Mouse (Mus musculus) liver, adult (tissue): ENCODE measurements around the gene Myl4.
A peak's percentile ranks its signal among the peaks of the same experiment; 100 is the strongest.

ENCODE experiments used
- GATA4 ChIP-seq: IDR thresholded peaks from 2 replicates; pipeline ENCODE4 v1.6.1; 2014; ENCODE audit warnings: mild to moderate bottlenecking, low read length; ENCODE audit not compliant: insufficient replicate concordance

Gene Myl4

GRCm38 (mm10) chr11:104609733-104610132, 59.3 kb downstream of the Myl4 start:
- TF ChIP-seq GATA4, result no peak

- TF ChIP-seq GATA4, result no peak
Observed at GRCm38 (mm10) chr11:104611579-104612151, 61.2 kb downstream of the Myl4 start.

GRCm38 (mm10) chr11:104613551-104613950, 63.1 kb downstream of the Myl4 start:
- no peak for TF ChIP-seq GATA4

- no peak for TF ChIP-seq GATA4
Observed at GRCm38 (mm10) chr11:104614130-104614529, 63.7 kb downstream of the Myl4 start.

- no peak for TF ChIP-seq GATA4
Observed at GRCm38 (mm10) chr11:104616182-104616581, 65.7 kb downstream of the Myl4 start.

GRCm38 (mm10) chr11:104618638-104619076, 68.2 kb downstream of the Myl4 start:
- TF ChIP-seq GATA4, result peak; percentile 94

GRCm38 (mm10) chr11:104619084-104620022, 68.9 kb downstream of the Myl4 start:
- TF ChIP-seq GATA4, result no peak

- TF ChIP-seq GATA4, result no peak; the same call in 1 of the 2 replicates
Observed at GRCm38 (mm10) chr11:104622040-104622962, 71.8 kb downstream of the Myl4 start.

- no peak for TF ChIP-seq GATA4
Observed at GRCm38 (mm10) chr11:104624791-104625391, 74.4 kb downstream of the Myl4 start.

GRCm38 (mm10) chr11:104625453-104626402, 75.3 kb downstream of the Myl4 start:
- TF ChIP-seq GATA4, result no peak

- TF ChIP-seq GATA4, result no peak
Observed at GRCm38 (mm10) chr11:104626635-104627034, 76.2 kb downstream of the Myl4 start.

GRCm38 (mm10) chr11:104627616-104628301, 77.3 kb downstream of the Myl4 start:
- no peak for TF ChIP-seq GATA4

GRCm38 (mm10) chr11:104628566-104628965, 78.1 kb downstream of the Myl4 start:
- TF ChIP-seq GATA4, result no peak
